Mouse (Mus musculus) common myeloid progenitor, adult 5-6 weeks (primary cell): ENCODE results near the gene Sox14. TPM values are rescaled to one million over a fixed set of nuclear protein-coding genes. Genes with fewer than 3 reads are reported as not detected.

ENCODE experiments used
- ATAC-seq: replicated peaks from 2 replicates; pipeline ENCODE4 v1.8.0; 2016; ENCODE audit warnings: low read depth, mild to moderate bottlenecking, moderate TSS enrichment, inconsistent platforms; ENCODE audit not compliant: poor library complexity, severe bottlenecking
- total RNA-seq: library from RNA; stranded (forward); fragments of 200-1000, 187-1606 nt; gene quantifications from 2 replicates; pipeline ENCODE4 v1.2.3, GENCODE M21; 2017

The Sox14 gene
- total RNA-seq: not detected in 2 replicates

GRCm38 (mm10) chr9:99875618-99876372 lies at the start of gene Sox14:
Sox14 (minus strand) TSS chr9:99876170.
- ATAC-seq: no peak

GRCm38 (mm10) chr9:99879311-99879710 lies 3.3 kb upstream of the Sox14 start:
- ATAC-seq: peak; percentile 42

- ATAC-seq: 0 out of 2 replicates have a peak, but pooled peaks have one; percentile 9
These were observed 2.6 kb upstream of the Sox14 start for GRCm38 (mm10) chr9:99878588-99878987.

GRCm38 (mm10) chr9:99877056-99877546 lies 1.1 kb upstream of the Sox14 start:
- no peak for ATAC-seq

- no peak for ATAC-seq
These were observed 544 bp upstream of the Sox14 start for GRCm38 (mm10) chr9:99876373-99877055.

GRCm38 (mm10) chr9:99874735-99875617 lies 994 bp downstream of the Sox14 start:
- ATAC-seq: no peak

- no peak for ATAC-seq
These were observed 2.2 kb downstream of the Sox14 start for GRCm38 (mm10) chr9:99873721-99874120.

GRCm38 (mm10) chr9:99873116-99873620 lies 2.8 kb downstream of the Sox14 start:
- no peak for ATAC-seq

GRCm38 (mm10) chr9:99872204-99873115 lies 3.5 kb downstream of the Sox14 start:
- no peak for ATAC-seq

GRCm38 (mm10) chr9:99871556-99872203 lies 4.3 kb downstream of the Sox14 start:
- no peak for ATAC-seq

- ATAC-seq: no peak
These were observed 5.0 kb downstream of the Sox14 start for GRCm38 (mm10) chr9:99870780-99871555.

GRCm38 (mm10) chr9:99869936-99870779 lies 5.8 kb downstream of the Sox14 start:
- ATAC-seq: peak; percentile 59

- no peak for ATAC-seq
These were observed 6.7 kb downstream of the Sox14 start for GRCm38 (mm10) chr9:99869275-99869674.

GRCm38 (mm10) chr9:99868606-99869005 lies 7.4 kb downstream of the Sox14 start:
- 0 out of 2 replicates have a peak, but pooled peaks have one; percentile 29 for ATAC-seq

GRCm38 (mm10) chr9:99868054-99868453 lies 7.9 kb downstream of the Sox14 start:
- no peak for ATAC-seq

- ATAC-seq: no peak
These were observed 13.0 kb downstream of the Sox14 start for GRCm38 (mm10) chr9:99862936-99863335.

- no peak for ATAC-seq
These were observed 21.5 kb downstream of the Sox14 start for GRCm38 (mm10) chr9:99854486-99854885.
